Mouse (Mus musculus) neural tube, embryonic 13.5 days (tissue): ENCODE measurements at regions not wholly inside any gene's neighbourhood (a gene's known extent, or its start where the extent isn't known, plus 50 kb on each side); places are given as distances from the start of the nearest gene placed in this dataset.
A peak's percentile ranks its signal among the peaks of the same experiment; 100 is the strongest.

Experiments
- ATAC-seq: fragments of 200-750 bp; cut with Nextera tagmentation; 2 replicates; pipeline ENCODE4 v1.8.0; 2017; ENCODE audit warnings: low read depth, mild to moderate bottlenecking, moderate TSS enrichment, moderate library complexity
- H3K27ac ChIP-seq: fragments of 300-500 bp; sonication (generic); replicated peaks from 2 replicates; pipeline ENCODE4 v1.5.1; 2015; ENCODE audit warnings: moderate library complexity, mild to moderate bottlenecking, inconsistent platforms
- H3K27me3 ChIP-seq: fragments of 300-500 bp; sonication (generic); 2 replicates; pipeline ENCODE4 v1.6.1; 2015; ENCODE audit warnings: mild to moderate bottlenecking, inconsistent platforms
- H3K36me3 ChIP-seq: fragments of 300-500 bp; sonication (generic); 2 replicates; pipeline ENCODE4 v1.6.1; 2015; ENCODE audit warnings: mild to moderate bottlenecking, inconsistent platforms
- H3K4me1 ChIP-seq: fragments of 300-500 bp; sonication (generic); replicated peaks from 2 replicates; pipeline ENCODE4 v1.6.1; 2015; ENCODE audit warnings: inconsistent platforms
- H3K4me2 ChIP-seq: fragments of 300-500 bp; sonication (generic); 2 replicates; pipeline ENCODE4 v1.6.1; 2015; ENCODE audit warnings: inconsistent platforms, mild to moderate bottlenecking, moderate library complexity
- H3K4me3 ChIP-seq: fragments of 300-500 bp; sonication (generic); 2 replicates; pipeline ENCODE4 v1.5.1; 2015; ENCODE audit warnings: mild to moderate bottlenecking, inconsistent platforms
- H3K9ac ChIP-seq: fragments of 300-500 bp; sonication (generic); 2 replicates; pipeline ENCODE4 v1.6.1; 2015; ENCODE audit warnings: moderate library complexity, mild to moderate bottlenecking, inconsistent platforms
- H3K9me3 ChIP-seq: fragments of 300-500 bp; sonication (generic); 2 replicates; pipeline ENCODE4 v1.6.1; 2016; ENCODE audit warnings: inconsistent platforms
- WGBS: fragments of 180-500 bp; shearing (Covaris S2); methylation state at CpG from one replicate; pipeline ENCODE4 v1.1.7; 2015; 5-methylcytosine and 5-hydroxymethylcytosine counted together

DNA sequence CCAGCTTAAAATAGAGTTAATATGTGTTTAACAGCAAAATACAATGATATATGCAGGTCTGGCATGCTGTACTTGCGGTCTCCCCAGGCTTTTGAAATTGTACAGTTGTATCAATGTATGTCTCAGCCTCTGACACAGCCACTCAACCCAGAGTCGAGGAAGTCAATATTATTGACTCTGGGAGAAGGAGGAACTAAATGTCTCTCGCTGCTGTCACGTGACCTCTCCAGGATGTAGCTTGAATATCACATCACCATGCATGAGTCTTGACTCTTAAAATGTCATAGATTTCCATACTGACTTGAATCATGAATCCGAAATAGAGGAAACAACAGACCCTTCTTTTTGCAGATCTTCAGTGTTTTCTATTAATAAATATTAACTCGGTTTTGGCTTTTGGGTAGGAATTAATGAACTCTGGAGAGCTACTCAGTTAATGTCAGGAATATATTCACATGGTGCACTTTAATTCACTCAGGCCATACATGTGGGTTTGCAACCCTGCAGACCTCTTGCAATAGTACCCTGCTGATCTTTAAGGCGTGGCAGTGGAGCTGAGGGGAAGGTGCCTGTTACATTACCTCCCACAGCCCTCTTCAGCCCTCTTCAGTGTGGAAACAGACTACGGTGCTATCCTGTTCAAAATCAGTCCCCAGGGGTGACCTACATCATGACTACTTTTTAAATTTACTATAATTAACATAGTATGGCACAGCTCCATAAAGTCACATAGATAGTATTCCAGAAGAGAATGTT lies 102.7 kb upstream of the Foxn2 start:
- 84% methylated on average over 8 of the region's 8 CpGs for WGBS
- no peak for ATAC-seq
- no peaks in the 10 kb centered on the region for H3K9me3 ChIP-seq
- H3K4me1 ChIP-seq, result no peaks in the 10 kb centered on the region
- H3K27me3 ChIP-seq, result peaks cover 1% of the 10 kb centered on the region; the same call in 1 of the 2 replicates
- H3K27ac ChIP-seq, result no peak overlapping the region
- no peak overlapping the region for H3K9ac ChIP-seq
- H3K36me3 ChIP-seq, result no peaks in the 10 kb centered on the region
- H3K4me3 ChIP-seq, result no peak overlapping the region
- H3K4me2 ChIP-seq, result no peak overlapping the region

DNA sequence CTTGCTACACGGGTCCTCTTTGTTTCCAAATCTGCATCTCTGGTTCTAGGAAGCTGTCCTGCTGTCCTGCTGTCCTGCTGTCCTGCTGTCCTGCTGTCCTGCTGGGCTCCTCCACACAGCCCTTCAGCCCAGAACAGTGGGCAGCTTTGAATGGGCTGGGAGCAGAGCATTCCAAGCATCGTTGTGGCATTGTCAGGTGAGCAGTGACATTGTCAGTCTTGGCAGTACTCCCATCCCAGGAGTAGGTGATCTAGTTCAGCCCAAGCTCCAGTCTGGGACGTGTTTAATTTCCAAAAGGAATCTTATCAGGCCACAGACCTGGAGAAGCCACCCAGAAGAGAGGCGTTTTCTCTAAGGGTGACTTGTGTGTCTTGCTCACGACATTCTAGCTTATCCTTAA lies 99.4 kb upstream of the Foxn2 start:
- no peaks in the 10 kb centered on the region for H3K27me3 ChIP-seq
- H3K4me1 ChIP-seq, result no peaks in the 10 kb centered on the region
- no peak overlapping the region for H3K4me3 ChIP-seq
- WGBS, result 78% methylated on average over 5 of the region's 5 CpGs
- H3K36me3 ChIP-seq, result no peaks in the 10 kb centered on the region
- ATAC-seq, result no peak
- no peak overlapping the region for H3K4me2 ChIP-seq
- no peak overlapping the region for H3K27ac ChIP-seq
- no peaks in the 10 kb centered on the region for H3K9me3 ChIP-seq
- H3K9ac ChIP-seq, result no peak overlapping the region

DNA sequence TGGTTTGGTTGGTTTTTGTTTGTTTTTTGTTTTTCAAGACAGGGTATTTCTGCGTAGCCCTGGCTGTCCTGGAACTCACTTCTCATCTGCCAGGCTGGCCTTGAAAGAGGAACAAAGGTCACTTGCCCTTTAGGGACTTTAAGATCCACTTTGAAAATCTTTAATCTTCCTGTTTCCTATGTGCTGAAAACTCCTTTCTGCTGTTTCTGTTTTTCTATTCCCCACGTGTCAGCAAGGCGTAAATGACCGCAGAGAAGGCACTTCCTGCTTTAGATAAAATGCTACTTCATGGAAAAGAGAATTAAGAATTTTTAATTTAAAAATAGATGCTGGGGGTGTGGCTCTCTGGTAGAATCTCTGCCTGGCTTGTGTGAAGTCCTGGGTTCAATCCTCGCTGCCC lies 98.9 kb upstream of the Foxn2 start:
- 78% methylated on average over 5 of the region's 5 CpGs for WGBS

DNA sequence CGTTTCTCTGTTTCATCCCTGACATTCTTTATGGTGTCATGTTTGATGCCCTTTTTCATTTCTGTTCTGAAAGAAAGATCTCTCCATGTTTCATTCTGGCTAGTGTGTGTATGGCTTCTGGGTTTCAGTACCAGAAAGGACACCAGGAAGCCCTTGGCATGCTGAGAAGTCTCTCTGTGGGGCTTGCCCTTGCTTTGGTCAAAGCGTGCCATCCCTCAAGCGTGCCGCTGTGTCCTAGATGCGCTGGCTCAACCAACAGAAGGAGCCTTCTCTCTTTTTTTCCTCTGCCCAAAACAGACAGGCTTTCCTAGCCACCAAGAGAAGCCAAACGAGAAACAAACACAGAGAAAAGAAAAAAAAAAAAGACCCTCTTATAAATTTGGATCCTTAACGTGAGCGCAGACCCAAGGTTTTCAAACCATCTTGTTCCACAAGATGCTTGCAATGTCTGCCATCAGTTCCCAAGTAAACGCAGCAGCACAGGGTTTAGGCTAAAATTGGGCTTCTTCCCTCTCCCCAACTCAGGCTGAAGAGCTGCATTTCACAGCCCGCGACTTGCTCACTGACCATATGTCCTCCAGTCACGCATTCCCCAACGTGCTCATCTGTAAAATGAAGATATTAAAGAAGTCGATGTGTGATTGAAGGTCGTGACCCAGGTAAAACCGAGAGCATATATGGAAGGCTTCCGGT lies 97.3 kb upstream of the Foxn2 start:
- no peak overlapping the region for H3K4me2 ChIP-seq
- no peaks in the 10 kb centered on the region for H3K36me3 ChIP-seq
- no peaks in the 10 kb centered on the region for H3K27me3 ChIP-seq
- no peaks in the 10 kb centered on the region for H3K4me1 ChIP-seq
- no peak overlapping the region for H3K4me3 ChIP-seq
- H3K27ac ChIP-seq, result no peak overlapping the region
- WGBS, result 83% methylated on average over 17 of the region's 17 CpGs
- no peaks in the 10 kb centered on the region for H3K9me3 ChIP-seq
- no peak overlapping the region for H3K9ac ChIP-seq
- no peak for ATAC-seq

More for the DNA sequence above, 98.9 kb upstream of the Foxn2 start:
- H3K27me3 ChIP-seq, result no peaks in the 10 kb centered on the region
- H3K9ac ChIP-seq, result no peak overlapping the region
- H3K4me2 ChIP-seq, result no peak overlapping the region
- no peak for ATAC-seq
- no peaks in the 10 kb centered on the region for H3K36me3 ChIP-seq
- no peak overlapping the region for H3K27ac ChIP-seq
- H3K9me3 ChIP-seq, result no peaks in the 10 kb centered on the region
- no peak overlapping the region for H3K4me3 ChIP-seq
- H3K4me1 ChIP-seq, result no peaks in the 10 kb centered on the region

DNA sequence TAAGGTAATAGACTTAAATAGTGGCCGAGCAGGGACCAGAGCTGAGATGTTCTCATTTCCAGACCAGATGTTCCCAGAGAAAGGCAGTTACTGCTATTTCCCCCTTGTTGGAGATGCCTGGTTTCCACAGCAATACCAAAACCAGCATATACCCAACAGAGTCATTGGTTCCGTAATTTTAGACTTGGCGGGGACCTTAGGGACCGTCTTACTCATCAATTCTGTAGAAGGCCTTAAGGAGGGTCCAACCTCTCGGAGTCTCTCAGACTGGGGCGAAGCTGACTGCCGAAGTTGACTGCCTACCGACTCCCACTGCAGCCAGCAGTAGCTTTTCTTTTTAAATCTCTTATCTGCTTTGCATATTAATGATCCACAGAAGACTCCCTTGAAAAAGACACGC lies 95.1 kb upstream of the Foxn2 start:
- Histone ChIP-seq H3K9me3 (no peaks in the 10 kb centered on the region), H3K27me3 (no peaks in the 10 kb centered on the region), H3K4me2 (no peak overlapping the region), H3K9ac (no peak overlapping the region), H3K27ac (no peak overlapping the region), H3K36me3 (no peaks in the 10 kb centered on the region), H3K4me1 (no peaks in the 10 kb centered on the region), H3K4me3 (no peak overlapping the region)
- WGBS, result 76% methylated on average over 9 of the region's 9 CpGs
- ATAC-seq, result no peak

DNA sequence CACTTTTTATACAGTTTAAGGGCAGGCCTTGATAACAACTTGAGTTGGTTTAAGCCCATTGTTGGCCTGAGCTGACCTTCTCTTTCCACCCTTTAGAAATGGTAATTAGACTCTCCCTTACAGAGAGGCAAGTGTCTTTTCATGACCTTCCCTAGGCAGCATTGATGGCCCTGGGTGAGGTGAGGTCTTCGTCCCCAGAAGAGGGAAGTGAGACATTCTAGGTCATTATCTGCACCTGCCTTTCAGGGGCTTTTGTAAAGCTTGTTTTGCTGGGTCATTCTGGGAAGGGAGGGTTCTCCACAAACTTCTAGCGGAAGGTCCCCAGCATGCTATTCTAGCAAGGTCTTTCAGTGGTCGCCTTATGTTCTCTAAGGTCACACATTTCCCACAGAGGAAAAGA lies 93.6 kb upstream of the Foxn2 start:
- H3K27ac ChIP-seq, result no peak overlapping the region
- ATAC-seq, result no peak

DNA sequence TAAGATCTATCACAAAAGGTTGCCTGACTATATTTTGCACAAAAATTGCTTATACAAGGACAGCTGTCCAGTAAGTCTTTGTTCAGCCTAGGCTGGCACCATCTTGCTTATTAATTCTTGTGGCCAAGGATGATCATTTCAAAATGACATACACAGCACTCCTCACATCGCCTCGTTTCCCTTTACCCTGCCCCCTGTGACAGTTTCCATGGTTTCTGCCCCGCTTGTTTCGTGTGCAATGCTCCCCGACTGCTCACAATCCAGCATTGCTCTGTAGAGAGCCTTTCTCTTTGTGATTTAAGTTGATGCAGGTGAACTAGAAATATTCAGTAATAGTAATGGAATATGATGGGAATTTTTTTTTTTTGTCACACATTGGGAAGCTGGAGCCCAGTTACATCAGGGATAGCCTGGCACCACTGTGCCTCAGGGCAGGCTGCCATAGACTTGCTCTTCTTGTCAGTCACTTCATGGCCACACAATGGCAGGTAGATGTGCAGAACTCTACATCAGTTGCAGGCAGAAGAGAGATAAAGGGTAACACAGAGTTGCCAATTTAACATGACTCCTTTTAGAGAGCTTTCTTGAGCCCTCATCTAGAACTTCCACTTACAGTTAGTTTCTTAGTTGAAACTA lies 90.6 kb upstream of the Foxn2 start:
- H3K4me1 ChIP-seq, result no peaks in the 10 kb centered on the region
- no peak overlapping the region for H3K9ac ChIP-seq
- no peaks in the 10 kb centered on the region for H3K27me3 ChIP-seq
- 60% methylated on average over 5 of the region's 5 CpGs for WGBS
- ATAC-seq, result 0 out of 2 replicates have a peak, but pooled peaks have one; percentile 23
- H3K4me3 ChIP-seq, result no peak overlapping the region
- H3K9me3 ChIP-seq, result no peaks in the 10 kb centered on the region
- H3K4me2 ChIP-seq, result no peak overlapping the region
- H3K27ac ChIP-seq, result no peak overlapping the region
- H3K36me3 ChIP-seq, result no peaks in the 10 kb centered on the region

More for the DNA sequence above, 93.6 kb upstream of the Foxn2 start:
- no peak overlapping the region for H3K9ac ChIP-seq
- no peaks in the 10 kb centered on the region for H3K9me3 ChIP-seq
- no peaks in the 10 kb centered on the region for H3K27me3 ChIP-seq
- H3K4me3 ChIP-seq, result no peak overlapping the region
- H3K4me2 ChIP-seq, result no peak overlapping the region
- 52% methylated on average over 3 of the region's 3 CpGs for WGBS
- no peaks in the 10 kb centered on the region for H3K36me3 ChIP-seq
- H3K4me1 ChIP-seq, result no peaks in the 10 kb centered on the region

DNA sequence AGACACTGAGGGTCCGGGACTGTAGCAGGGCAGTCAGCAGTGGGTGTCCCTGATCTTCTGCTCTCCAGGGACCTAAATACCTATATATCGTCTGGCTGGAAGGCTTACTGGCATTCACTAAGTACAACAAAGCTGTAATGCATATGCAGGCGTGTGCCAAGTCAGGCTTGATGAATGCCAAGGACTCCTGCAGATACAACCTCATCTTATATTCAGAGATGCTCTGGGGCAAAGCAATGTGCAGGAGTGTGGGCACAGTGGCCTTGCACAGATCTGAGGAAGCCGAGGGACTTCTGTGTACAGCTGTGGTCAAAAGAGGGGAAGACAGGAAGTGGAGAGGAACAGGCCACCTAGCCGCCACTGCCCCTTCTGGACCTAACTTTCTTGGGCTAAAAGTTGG lies 89.5 kb upstream of the Foxn2 start:
- H3K4me1 ChIP-seq, result no peaks in the 10 kb centered on the region
- no peak overlapping the region for H3K4me2 ChIP-seq
- H3K9me3 ChIP-seq, result no peaks in the 10 kb centered on the region
- H3K4me3 ChIP-seq, result no peak overlapping the region
- 57% methylated on average over 5 of the region's 5 CpGs for WGBS
- no peak for ATAC-seq
- no peaks in the 10 kb centered on the region for H3K36me3 ChIP-seq
- no peak overlapping the region for H3K9ac ChIP-seq
- no peaks in the 10 kb centered on the region for H3K27me3 ChIP-seq
- no peak overlapping the region for H3K27ac ChIP-seq

DNA sequence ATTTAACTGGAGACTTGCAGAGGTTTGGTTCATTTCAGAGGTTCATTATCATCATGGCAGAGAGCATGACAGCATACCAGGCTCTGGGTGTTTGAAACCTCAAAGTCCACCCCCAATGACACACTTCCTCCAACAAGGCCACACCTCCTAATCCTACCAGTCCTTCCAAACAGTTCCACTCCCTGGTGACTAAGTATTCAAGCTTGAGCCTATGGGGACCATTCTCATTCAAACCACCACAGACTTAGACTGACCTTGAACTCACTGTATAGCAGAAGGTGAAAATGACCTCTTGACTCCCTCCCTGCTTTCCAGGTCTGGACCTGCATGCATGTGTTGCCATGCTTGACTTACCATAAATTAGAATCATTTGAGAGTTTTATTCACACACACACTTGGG lies 87.6 kb upstream of the Foxn2 start:
- no peak overlapping the region for H3K9ac ChIP-seq
- no peak overlapping the region for H3K4me2 ChIP-seq
- no peaks in the 10 kb centered on the region for H3K36me3 ChIP-seq
- no peaks in the 10 kb centered on the region for H3K9me3 ChIP-seq
- H3K27me3 ChIP-seq, result no peaks in the 10 kb centered on the region
- H3K4me3 ChIP-seq, result no peak overlapping the region
- ATAC-seq, result no peak
- no peak overlapping the region for H3K27ac ChIP-seq
- no peaks in the 10 kb centered on the region for H3K4me1 ChIP-seq

DNA sequence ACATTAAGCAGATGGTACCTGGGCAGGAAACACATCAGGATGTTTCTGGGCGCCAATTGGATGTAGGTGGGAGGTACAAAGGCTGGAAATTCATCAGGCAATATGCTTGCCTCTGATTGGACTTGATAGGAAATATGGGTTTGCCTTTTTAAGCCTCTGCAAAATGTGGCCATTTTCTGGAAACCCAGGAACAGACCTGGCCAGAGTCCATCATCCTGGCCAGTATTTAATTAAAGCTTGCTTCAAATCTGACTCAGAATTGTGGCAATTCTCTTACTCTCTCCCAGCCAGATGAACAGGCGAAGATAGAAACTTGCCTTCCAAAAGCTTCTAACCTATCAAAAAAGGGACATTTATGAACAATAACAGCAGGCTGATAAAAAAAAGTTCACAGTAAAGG lies 79.3 kb upstream of the Foxn2 start:
- no peaks in the 10 kb centered on the region for H3K9me3 ChIP-seq
- H3K27ac ChIP-seq, result no peak overlapping the region
- H3K4me1 ChIP-seq, result no peaks in the 10 kb centered on the region
- 82% methylated on average over 2 of the region's 2 CpGs for WGBS
- H3K4me2 ChIP-seq, result no peak overlapping the region
- no peak for ATAC-seq
- H3K9ac ChIP-seq, result no peak overlapping the region
- no peaks in the 10 kb centered on the region for H3K36me3 ChIP-seq
- no peaks in the 10 kb centered on the region for H3K27me3 ChIP-seq
- no peak overlapping the region for H3K4me3 ChIP-seq

DNA sequence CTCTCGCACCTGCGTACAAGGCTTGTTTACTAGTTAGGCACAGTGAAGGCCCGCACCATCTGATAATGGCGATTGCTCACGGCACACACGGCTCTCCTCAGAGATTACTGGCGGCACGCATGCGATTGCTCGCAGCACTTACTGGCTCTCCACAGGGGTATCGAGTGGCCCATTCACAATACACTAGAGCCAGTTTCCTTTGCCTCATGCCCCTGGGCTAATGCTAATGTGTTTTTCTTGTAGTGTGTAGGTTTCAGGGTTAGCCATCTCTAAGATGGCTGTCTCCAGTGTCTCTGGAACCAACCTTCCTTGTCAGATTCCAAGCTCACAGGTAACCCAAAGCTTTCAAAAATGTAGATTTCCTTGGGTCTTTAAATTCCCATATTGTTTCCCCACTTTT lies 78.1 kb upstream of the Foxn2 start:
- no peak overlapping the region for H3K9ac ChIP-seq
- no peak overlapping the region for H3K27ac ChIP-seq
- no peak overlapping the region for H3K4me3 ChIP-seq
- ATAC-seq, result no peak
- 76% methylated on average over 11 of the region's 11 CpGs for WGBS
- H3K36me3 ChIP-seq, result no peaks in the 10 kb centered on the region
- no peaks in the 10 kb centered on the region for H3K4me1 ChIP-seq
- H3K4me2 ChIP-seq, result no peak overlapping the region
- H3K27me3 ChIP-seq, result no peaks in the 10 kb centered on the region
- no peaks in the 10 kb centered on the region for H3K9me3 ChIP-seq

DNA sequence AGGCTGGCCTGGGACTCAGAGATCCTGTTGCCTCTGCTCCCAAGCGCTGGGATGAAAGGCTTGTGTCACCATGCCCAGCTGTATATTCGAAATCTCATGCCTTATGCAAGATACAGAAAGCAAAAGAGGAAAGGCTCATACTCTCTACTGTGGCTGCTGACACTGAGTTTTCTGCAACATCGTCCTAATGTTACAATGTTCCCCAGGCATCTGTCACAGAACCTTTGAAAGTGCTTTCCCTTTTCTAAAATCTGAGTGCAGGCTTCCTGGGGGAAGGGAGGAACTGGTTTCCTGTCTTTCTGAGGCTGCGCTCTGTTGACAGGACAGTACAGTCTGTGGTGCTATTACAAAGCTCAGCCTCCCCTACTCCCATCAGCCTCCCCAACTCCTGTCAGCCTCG lies 72.6 kb upstream of the Foxn2 start:
- 79% methylated on average over 5 of the region's 5 CpGs for WGBS
- Histone ChIP-seq H3K36me3 (no peaks in the 10 kb centered on the region), H3K4me3 (no peak overlapping the region), H3K9me3 (no peaks in the 10 kb centered on the region), H3K27me3 (no peaks in the 10 kb centered on the region), H3K27ac (no peak overlapping the region), H3K9ac (no peak overlapping the region), H3K4me2 (no peak overlapping the region), H3K4me1 (no peaks in the 10 kb centered on the region)
- no peak for ATAC-seq
